ENCODE assay signal across 19 mouse cellular contexts in genomic region chr4:129025707-129026106, GRCm38 (mm10).
"Had no signal": no experiment of that assay in that cellular context is flagged by ENCODE, and none has a peak within 500 bp of the region (broad histone marks: within the 10 kb centered on the region; RNA-seq: fewer than 3 reads in every experiment).

No protein-coding gene starts in this region.

- DNase-seq: layer of hippocampus, adult 9-11 months; liver; lung, adult 18-20 months; right cerebral cortex, adult 18-20 months; right cerebral cortex, postnatal 14 days; right cerebral cortex, postnatal 4 days; thymus, adult 2 months; thymus, postnatal 14 days; thymus, postnatal 4 days had no signal

- H3K9me3 ChIP-seq: limb, embryonic 10.5 days; limb, embryonic 13.5 days; liver, embryonic 12.5 days; liver, embryonic 15.5 days; midbrain, embryonic 12.5 days; midbrain, embryonic 15.5 days; neural tube, embryonic 12.5 days; neural tube, embryonic 15.5 days had no signal

- H3K4me2 ChIP-seq: limb, embryonic 13.5 days; liver, embryonic 12.5 days; liver, embryonic 15.5 days; midbrain, embryonic 12.5 days; midbrain, embryonic 15.5 days; neural tube, embryonic 12.5 days; neural tube, embryonic 15.5 days had no signal

- H3K27ac ChIP-seq: layer of hippocampus, adult 2 months; limb, embryonic 10.5 days; limb, embryonic 13.5 days; macrophage; midbrain, embryonic 12.5 days; midbrain, embryonic 15.5 days; neural tube, embryonic 12.5 days; neural tube, embryonic 15.5 days had no signal

- H3K4me1 ChIP-seq: limb, embryonic 10.5 days; midbrain, embryonic 12.5 days; neural tube, embryonic 12.5 days had no signal

- H3K4me3 ChIP-seq: layer of hippocampus, adult 2 months; limb, embryonic 10.5 days; limb, embryonic 13.5 days; liver, embryonic 12.5 days; liver, embryonic 15.5 days; midbrain, embryonic 12.5 days; midbrain, embryonic 15.5 days; neural tube, embryonic 12.5 days; neural tube, embryonic 15.5 days had no signal

- H3K9ac ChIP-seq: limb, embryonic 13.5 days; liver, embryonic 12.5 days; liver, embryonic 15.5 days; midbrain, embryonic 12.5 days; midbrain, embryonic 15.5 days; neural tube, embryonic 12.5 days; neural tube, embryonic 15.5 days had no signal

- ATAC-seq: midbrain, embryonic 15.5 days had no signal

- H3K36me3 ChIP-seq: limb, embryonic 10.5 days; limb, embryonic 13.5 days; liver, embryonic 12.5 days; liver, embryonic 15.5 days; midbrain, embryonic 12.5 days; midbrain, embryonic 15.5 days; neural tube, embryonic 12.5 days; neural tube, embryonic 15.5 days had no signal

- H3K27me3 ChIP-seq: limb, embryonic 13.5 days; liver, embryonic 15.5 days; midbrain, embryonic 12.5 days; midbrain, embryonic 15.5 days; neural tube, embryonic 12.5 days; neural tube, embryonic 15.5 days had no signal
